Mouse (Mus musculus) lung, postnatal 10 days (tissue): Measurements from ENCODE around the gene Psmd4.
A peak's percentile ranks its signal among the peaks of the same experiment; 100 is the strongest.
"Not testable (repeated sequence)": the region's sequence is repeated elsewhere in the genome, so short reads cannot be mapped to it uniquely, and the experiment has no call there.

Experiments used
- DNase-seq: peaks from one replicate; pipeline ENCODE4 v3.0.0; 2021

Psmd4 gene

GRCm38 (mm10) chr3:95024551-95024950 lies 17.9 kb downstream of the Psmd4 start:
- peak; percentile 90 for DNase-seq

- not testable (repeated sequence) for DNase-seq
These were observed 21.5 kb downstream of the Psmd4 start for GRCm38 (mm10) chr3:95020956-95021355.

GRCm38 (mm10) chr3:95018741-95019140 lies 23.7 kb downstream of the Psmd4 start:
- no peak for DNase-seq

GRCm38 (mm10) chr3:95016532-95017056 lies 25.8 kb downstream of the Psmd4 start:
- DNase-seq: no peak

- peak; percentile 93 for DNase-seq
These were observed 26.4 kb downstream of the Psmd4 start for GRCm38 (mm10) chr3:95015891-95016531.

- peak; percentile 100 for DNase-seq
These were observed 27.0 kb downstream of the Psmd4 start, which contains the start of gene Zfp687 for GRCm38 (mm10) chr3:95015337-95015872. TSS of gene Zfp687 (minus strand) at chr3:95015448.

- DNase-seq: peak; percentile 75
These were observed 27.8 kb downstream of the Psmd4 start for GRCm38 (mm10) chr3:95014428-95015151.

GRCm38 (mm10) chr3:95013699-95014427 lies 28.6 kb downstream of the Psmd4 start:
- DNase-seq: no peak

- DNase-seq: no peak
These were observed 29.4 kb downstream of the Psmd4 start for GRCm38 (mm10) chr3:95012982-95013381.

- DNase-seq: no peak
These were observed 32.0 kb downstream of the Psmd4 start for GRCm38 (mm10) chr3:95010396-95010795.

- DNase-seq: no peak
These were observed 34.7 kb downstream of the Psmd4 start for GRCm38 (mm10) chr3:95007706-95008105.

- no peak for DNase-seq
These were observed 36.8 kb downstream of the Psmd4 start for GRCm38 (mm10) chr3:95005651-95006050.

- DNase-seq: no peak
These were observed 39.1 kb downstream of the Psmd4 start for GRCm38 (mm10) chr3:95003273-95003672.

GRCm38 (mm10) chr3:95002569-95002968 lies 39.8 kb downstream of the Psmd4 start:
- no peak for DNase-seq

- DNase-seq: peak; percentile 91
These were observed 45.5 kb downstream of the Psmd4 start for GRCm38 (mm10) chr3:94996946-94997345.

- peak; percentile 41 for DNase-seq
These were observed 53.2 kb downstream of the Psmd4 start for GRCm38 (mm10) chr3:94989159-94989761.

GRCm38 (mm10) chr3:94987578-94987977 lies 54.8 kb downstream of the Psmd4 start:
- DNase-seq: peak; percentile 49

GRCm38 (mm10) chr3:94985513-94985912 lies 56.9 kb downstream of the Psmd4 start:
- no peak for DNase-seq

GRCm38 (mm10) chr3:94984312-94984711 lies 58.1 kb downstream of the Psmd4 start:
- peak; percentile 25 for DNase-seq
